Mouse (Mus musculus): ENCODE measurements around the gene Pou4f1. TPM values are rescaled to one million over a fixed set of nuclear protein-coding genes. Genes with fewer than 3 reads are reported as not detected.

Gene Pou4f1
- total RNA-seq, 1 experiment = 1.6 TPM

DNA sequence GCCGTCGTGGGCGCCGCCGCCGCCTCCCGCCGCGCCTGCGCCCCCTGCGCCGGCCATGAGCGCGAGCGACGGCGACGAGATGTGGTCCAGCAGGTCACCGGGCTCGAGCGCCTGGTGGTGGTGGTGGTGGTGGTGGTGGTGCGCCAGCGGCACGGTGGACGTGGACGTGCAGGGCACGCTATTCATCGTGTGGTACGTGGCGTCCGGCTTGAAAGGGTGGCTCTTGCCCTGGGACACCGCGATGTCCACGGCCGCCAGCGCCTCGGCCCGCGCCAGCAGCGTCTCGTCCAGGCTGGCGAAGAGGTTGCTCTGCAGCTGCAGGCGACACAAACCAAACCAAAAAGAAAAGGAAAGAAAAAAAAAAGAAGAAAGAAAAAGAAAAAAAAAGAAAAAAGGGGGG lies 1.2 kb downstream of the Pou4f1 start:
- Histone ChIP-seq H3K9ac (ENCODE audit: insufficient read depth, low read depth, low read length, poor library complexity, severe bottlenecking) (peak overlapping the region; percentile 3; the same call in 1 of the 2 replicates), H3K9me3 (ENCODE audit: control insufficient read depth, insufficient read depth, low read depth, low read length) (no peaks in the 10 kb centered on the region), H3K27ac (ENCODE audit: insufficient read depth, low read depth, low read length, poor library complexity, severe bottlenecking) (no peak overlapping the region), H3K4me3 (ENCODE audit: insufficient read depth in 1 of 2, low read depth in 1 of 2, low read length in 2 of 2, poor library complexity in 1 of 2, severe bottlenecking in 1 of 2) (peak overlapping the region; percentile 43 to 79; a peak in 3 of 4 replicates), H3K36me3 (ENCODE audit: control insufficient read depth, insufficient read depth, low read length, poor library complexity, severe bottlenecking) (no peaks in the 10 kb centered on the region; the same call in 1 of the 2 replicates), H3K4me1 (ENCODE audit: control insufficient read depth in 2 of 2, insufficient read depth in 2 of 2, low read length in 2 of 2, poor library complexity in 1 of 2) (peaks cover 0 to 5% of the 10 kb centered on the region in 2 experiments; a peak in 1 of 4 replicates)
- TF ChIP-seq ZC3H11A (IDR thresholded peaks at IDR 0.05; ENCODE audit: borderline replicate concordance, low read depth, low read length) (no peak), HCFC1 (IDR thresholded peaks at IDR 0.05; ENCODE audit: borderline replicate concordance, insufficient read depth, low read length) (no peak), MAFK (IDR thresholded peaks at IDR 0.05; ENCODE audit: insufficient read depth, low read depth, low read length) (no peak), CHD2 (IDR thresholded peaks at IDR 0.05; ENCODE audit: low read depth, low read length) (no peak)
- no peak for DNase-seq (ENCODE audit: low read depth, low spot score)
- in situ Hi-C loops (cut with MboI; ENCODE audit: low sequenced_read_pairs in 2 of 2, unreplicated experiment in 2 of 2) = no loop called here

DNA sequence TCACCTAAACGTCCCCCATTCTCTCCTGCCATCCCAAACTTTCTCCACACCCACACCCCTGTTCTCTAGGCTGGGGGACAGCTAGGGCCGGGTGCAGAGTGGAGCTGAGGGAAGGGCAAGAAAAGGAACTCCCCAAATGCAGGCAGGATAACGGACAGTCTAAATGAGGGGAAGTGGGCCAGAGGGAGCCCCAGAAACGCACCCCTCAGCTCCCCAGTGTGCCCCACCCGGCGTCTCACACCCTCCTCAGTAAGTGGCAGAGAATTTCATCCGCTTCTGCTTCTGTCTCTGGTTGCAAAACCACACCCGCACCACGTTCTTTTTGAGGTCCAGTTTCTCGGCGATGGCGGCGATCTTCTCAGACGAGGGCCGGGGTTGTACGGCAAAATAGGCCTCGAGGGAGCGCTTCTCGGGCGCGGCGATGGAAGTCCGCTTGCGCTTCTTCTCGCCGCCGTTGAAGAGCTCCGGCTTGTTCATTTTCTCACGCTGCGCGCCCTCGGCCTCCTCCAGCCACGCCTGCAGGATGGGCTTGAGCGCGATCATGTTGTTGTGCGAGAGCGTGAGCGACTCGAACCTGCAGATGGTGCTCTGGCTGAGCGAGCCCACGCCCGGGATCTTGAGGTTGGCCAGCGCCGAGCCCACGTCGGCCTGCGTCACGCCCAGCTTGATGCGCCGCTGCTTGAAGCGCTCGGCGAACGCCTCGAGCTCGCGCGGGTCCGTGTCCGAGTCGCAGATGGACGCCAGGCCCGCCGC lies 2.1 kb downstream of the Pou4f1 start:
- no peaks in the 10 kb centered on the region; the same call in 1 of the 2 replicates for H3K36me3 ChIP-seq (ENCODE audit: control insufficient read depth, insufficient read depth, low read length, poor library complexity, severe bottlenecking)
- TF ChIP-seq MAFK (IDR thresholded peaks at IDR 0.05; ENCODE audit: insufficient read depth, low read depth, low read length) (no peak), ZC3H11A (IDR thresholded peaks at IDR 0.05; ENCODE audit: borderline replicate concordance, low read depth, low read length) (no peak), ZNF384 (IDR thresholded peaks at IDR 0.05; ENCODE audit: low read depth, low read length) (no peak), CHD2 (IDR thresholded peaks at IDR 0.05; ENCODE audit: low read depth, low read length) (no peak), HCFC1 (IDR thresholded peaks at IDR 0.05; ENCODE audit: borderline replicate concordance, insufficient read depth, low read length) (no peak)
- in situ Hi-C loops (cut with MboI; ENCODE audit: low sequenced_read_pairs in 2 of 2, unreplicated experiment in 2 of 2) = no loop called here
- DNase-seq (ENCODE audit: low read depth, low spot score) = no peak
- H3K4me1 ChIP-seq (ENCODE audit: control insufficient read depth in 2 of 2, insufficient read depth in 2 of 2, low read length in 2 of 2, poor library complexity in 1 of 2) = peaks cover 0 to 5% of the 10 kb centered on the region in 2 experiments; a peak in 1 of 4 replicates
- 0 out of 2 replicates have a peak overlapping the region, but pooled peaks have one; percentile 25 for H3K9ac ChIP-seq (ENCODE audit: insufficient read depth, low read depth, low read length, poor library complexity, severe bottlenecking)
- H3K4me3 ChIP-seq (ENCODE audit: insufficient read depth in 1 of 2, low read depth in 1 of 2, low read length in 2 of 2, poor library complexity in 1 of 2, severe bottlenecking in 1 of 2) = peak overlapping the region; percentile 43 to 52
- H3K9me3 ChIP-seq (ENCODE audit: control insufficient read depth, insufficient read depth, low read depth, low read length) = no peaks in the 10 kb centered on the region
- no peak overlapping the region for H3K27ac ChIP-seq (ENCODE audit: insufficient read depth, low read depth, low read length, poor library complexity, severe bottlenecking)

DNA sequence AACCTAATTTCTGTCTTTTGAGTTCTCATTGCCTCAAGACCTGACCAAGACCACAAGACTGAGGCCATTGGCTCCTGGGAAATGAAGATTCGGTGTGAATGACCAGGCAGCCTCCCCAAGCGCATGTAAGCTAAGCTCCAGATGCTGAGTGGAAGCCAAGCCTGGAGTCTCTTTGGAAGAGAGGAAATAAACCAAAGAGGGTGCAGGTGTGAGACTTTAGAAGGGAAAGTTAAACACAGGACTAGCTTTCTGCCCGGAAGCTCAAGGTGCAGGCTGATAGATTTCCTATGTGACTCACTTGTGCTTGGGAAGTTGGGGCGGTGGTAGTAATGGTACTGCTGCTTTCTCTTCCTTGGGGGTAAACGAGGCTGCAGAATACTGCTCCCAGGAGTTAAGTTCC lies 3.0 kb downstream of the Pou4f1 start:
- no peaks in the 10 kb centered on the region for H3K9me3 ChIP-seq (ENCODE audit: control insufficient read depth, insufficient read depth, low read depth, low read length)
- no peak for TF ChIP-seq ZC3H11A (IDR thresholded peaks at IDR 0.05; ENCODE audit: borderline replicate concordance, low read depth, low read length)
- TF ChIP-seq HCFC1 (IDR thresholded peaks at IDR 0.05; ENCODE audit: borderline replicate concordance, insufficient read depth, low read length) = no peak
- TF ChIP-seq MAFK (IDR thresholded peaks at IDR 0.05; ENCODE audit: insufficient read depth, low read depth, low read length) = no peak
- TF ChIP-seq CHD2 (IDR thresholded peaks at IDR 0.05; ENCODE audit: low read depth, low read length) = no peak
- no peak for TF ChIP-seq ZNF384 (IDR thresholded peaks at IDR 0.05; ENCODE audit: low read depth, low read length)
- peaks cover 0 to 5% of the 10 kb centered on the region in 2 experiments; a peak in 1 of 4 replicates for H3K4me1 ChIP-seq (ENCODE audit: control insufficient read depth in 2 of 2, insufficient read depth in 2 of 2, low read length in 2 of 2, poor library complexity in 1 of 2)
- no peak for DNase-seq (ENCODE audit: low read depth, low spot score)
- H3K9ac ChIP-seq (ENCODE audit: insufficient read depth, low read depth, low read length, poor library complexity, severe bottlenecking) = no peak overlapping the region
- no peak overlapping the region for H3K27ac ChIP-seq (ENCODE audit: insufficient read depth, low read depth, low read length, poor library complexity, severe bottlenecking)
- in situ Hi-C loops (cut with MboI; ENCODE audit: low sequenced_read_pairs in 2 of 2, unreplicated experiment in 2 of 2) = no loop called here
- H3K4me3 ChIP-seq (ENCODE audit: insufficient read depth in 1 of 2, low read depth in 1 of 2, low read length in 2 of 2, poor library complexity in 1 of 2, severe bottlenecking in 1 of 2) = no peak overlapping the region
- H3K36me3 ChIP-seq (ENCODE audit: control insufficient read depth, insufficient read depth, low read length, poor library complexity, severe bottlenecking) = no peaks in the 10 kb centered on the region; the same call in 1 of the 2 replicates

DNA sequence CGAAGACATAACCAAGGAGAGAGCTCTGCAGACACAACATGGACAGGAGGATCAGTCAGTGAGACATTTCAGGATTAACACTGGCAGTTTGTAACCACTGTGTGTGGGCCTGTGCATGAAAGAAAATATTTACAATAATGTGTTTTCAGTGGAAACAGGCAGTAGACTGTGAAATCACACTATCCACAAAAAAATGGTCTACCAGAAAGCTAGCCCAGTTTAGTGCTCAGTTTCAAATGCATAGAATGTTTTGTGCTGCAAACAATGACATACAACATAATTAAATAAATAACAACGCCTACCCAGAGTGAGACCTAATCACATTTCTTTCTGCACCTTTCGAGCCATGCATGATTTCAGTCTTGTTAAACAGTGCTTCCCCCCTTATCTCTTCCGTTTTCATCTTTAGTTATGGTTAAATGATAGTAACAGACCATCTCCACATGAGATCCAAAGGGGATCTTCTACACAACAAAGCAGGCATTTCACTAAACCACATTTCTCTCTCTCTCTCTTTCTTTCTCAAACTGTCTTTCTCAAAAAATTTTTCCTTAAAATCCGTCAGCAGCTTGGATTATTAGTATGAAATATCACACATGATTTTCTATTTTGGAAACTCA lies 4.1 kb downstream of the Pou4f1 start:
- no peak for DNase-seq (ENCODE audit: low read depth, low spot score)

More for the DNA sequence above, 4.1 kb downstream of the Pou4f1 start:
- H3K9ac ChIP-seq (ENCODE audit: insufficient read depth, low read depth, low read length, poor library complexity, severe bottlenecking) = no peak overlapping the region
- H3K27ac ChIP-seq (ENCODE audit: insufficient read depth, low read depth, low read length, poor library complexity, severe bottlenecking) = no peak overlapping the region
- in situ Hi-C loops (cut with MboI; ENCODE audit: low sequenced_read_pairs in 2 of 2, unreplicated experiment in 2 of 2) = no loop called here
- no peak for TF ChIP-seq ZNF384 (IDR thresholded peaks at IDR 0.05; ENCODE audit: low read depth, low read length)
- TF ChIP-seq MAFK (IDR thresholded peaks at IDR 0.05; ENCODE audit: insufficient read depth, low read depth, low read length) = no peak
- TF ChIP-seq HCFC1 (IDR thresholded peaks at IDR 0.05; ENCODE audit: borderline replicate concordance, insufficient read depth, low read length) = no peak
- TF ChIP-seq CHD2 (IDR thresholded peaks at IDR 0.05; ENCODE audit: low read depth, low read length) = no peak
- TF ChIP-seq ZC3H11A (IDR thresholded peaks at IDR 0.05; ENCODE audit: borderline replicate concordance, low read depth, low read length) = no peak
- no peaks in the 10 kb centered on the region for H3K9me3 ChIP-seq (ENCODE audit: control insufficient read depth, insufficient read depth, low read depth, low read length)
- H3K4me1 ChIP-seq (ENCODE audit: control insufficient read depth in 2 of 2, insufficient read depth in 2 of 2, low read length in 2 of 2, poor library complexity in 1 of 2) = peaks cover 0 to 5% of the 10 kb centered on the region in 2 experiments; a peak in 1 of 4 replicates
- H3K4me3 ChIP-seq (ENCODE audit: insufficient read depth in 1 of 2, low read depth in 1 of 2, low read length in 2 of 2, poor library complexity in 1 of 2, severe bottlenecking in 1 of 2) = no peak overlapping the region
- H3K36me3 ChIP-seq (ENCODE audit: control insufficient read depth, insufficient read depth, low read length, poor library complexity, severe bottlenecking) = no peaks in the 10 kb centered on the region; the same call in 1 of the 2 replicates
